Mouse (Mus musculus): Measurements from ENCODE around the gene Gm37240. TPM values are rescaled to one million over a fixed set of nuclear protein-coding genes. Genes with fewer than 3 reads are reported as not detected.

Gm37240 gene
- polyA plus RNA-seq, 1 experiment from 2014 or later = 0.82 TPM

DNA sequence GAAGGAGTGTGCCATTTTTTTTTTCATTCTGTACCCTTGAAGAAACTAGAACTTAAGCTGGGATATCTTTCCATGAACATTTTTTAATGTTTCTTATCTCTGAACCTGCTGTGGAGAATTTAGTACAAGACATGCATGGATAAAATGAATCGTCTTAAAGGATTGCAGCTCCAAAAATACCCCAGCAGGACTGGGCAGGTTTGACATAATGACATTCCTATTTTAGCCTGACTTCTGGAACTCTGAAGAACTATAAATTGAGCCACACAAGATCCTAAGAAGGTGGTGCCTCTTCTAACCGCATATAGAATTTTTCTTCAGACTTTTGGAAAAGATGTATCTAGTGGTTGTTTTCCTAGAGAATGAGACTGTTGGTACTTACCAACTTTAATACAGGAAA, 1294.0 kb downstream of the Gm37240 start, which contains the start of gene Tigd4:
TSS of gene Tigd4 (plus strand) at position 301 of the 400 bp plus-strand sequence.
- no peak for DNase-seq (ENCODE audit: low spot score)
- H3K27ac ChIP-seq (ENCODE audit: low read depth, low read length) = no peak within 1 kb of the TSS
- H3K4me2 ChIP-seq (ENCODE audit: low read depth) = no peak within 1 kb of the TSS
- H3K4me3 ChIP-seq (ENCODE audit: low read depth, low read length) = no peak within 1 kb of the TSS
- 93% methylated on average over 2 of the region's 2 CpGs for WGBS
- H3K4me1 ChIP-seq (ENCODE audit: control insufficient read depth, insufficient read depth, low read length) = peaks cover 6% of the 10 kb centered on the region
- no peaks in the 10 kb centered on the region for H3K9me3 ChIP-seq (ENCODE audit: control insufficient read depth, low read length)
- no peak within 1 kb of the TSS for H3K9ac ChIP-seq (ENCODE audit: low read length)
- H3K36me3 ChIP-seq (ENCODE audit: control insufficient read depth, insufficient read depth, low read length) = no peaks in the 10 kb centered on the region
- no peaks in the 10 kb centered on the region for H3K27me3 ChIP-seq (ENCODE audit: control insufficient read depth, insufficient read depth, low read length)
- no peak for ATAC-seq (ENCODE audit: insufficient read depth, low FRiP score, low TSS enrichment)

DNA sequence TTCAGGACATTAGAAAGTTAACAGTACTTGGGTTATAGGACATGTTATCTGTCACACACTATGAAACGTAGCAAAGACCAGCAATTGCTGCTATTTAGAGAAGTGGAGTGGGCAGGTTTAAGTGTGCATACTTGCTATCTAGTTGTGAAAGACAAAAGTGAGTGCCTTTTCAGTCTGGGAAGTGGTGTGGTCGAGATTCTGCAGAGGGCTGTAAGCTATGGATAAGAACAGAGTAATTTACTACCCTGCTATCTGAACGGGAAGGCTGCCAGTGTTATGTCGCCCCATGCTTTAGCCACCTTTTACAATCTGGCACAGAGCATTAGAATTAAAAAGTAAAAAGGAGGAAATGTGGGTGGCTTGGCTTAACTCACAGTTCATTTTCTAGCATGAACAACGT, 1300.6 kb downstream of the Gm37240 start:
- H3K9ac ChIP-seq (ENCODE audit: low read length) = no peak overlapping the region
- no peak overlapping the region for H3K4me3 ChIP-seq (ENCODE audit: low read depth, low read length)
- 54% methylated on average over 5 of the region's 5 CpGs for WGBS
- ATAC-seq (ENCODE audit: insufficient read depth, low FRiP score, low TSS enrichment) = no peak
- H3K36me3 ChIP-seq (ENCODE audit: control insufficient read depth, insufficient read depth, low read length) = no peaks in the 10 kb centered on the region
- no peaks in the 10 kb centered on the region for H3K27me3 ChIP-seq (ENCODE audit: control insufficient read depth, insufficient read depth, low read length)
- no peaks in the 10 kb centered on the region for H3K9me3 ChIP-seq (ENCODE audit: control insufficient read depth, low read length)
- no peak overlapping the region for H3K4me2 ChIP-seq (ENCODE audit: low read depth)
- no peak for DNase-seq (ENCODE audit: low spot score)
- no peak overlapping the region for H3K27ac ChIP-seq (ENCODE audit: low read depth, low read length)
- 0 out of 2 replicates have a peak, but pooled peaks cover 2% of the 10 kb centered on the region for H3K4me1 ChIP-seq (ENCODE audit: control insufficient read depth, insufficient read depth, low read length)

DNA sequence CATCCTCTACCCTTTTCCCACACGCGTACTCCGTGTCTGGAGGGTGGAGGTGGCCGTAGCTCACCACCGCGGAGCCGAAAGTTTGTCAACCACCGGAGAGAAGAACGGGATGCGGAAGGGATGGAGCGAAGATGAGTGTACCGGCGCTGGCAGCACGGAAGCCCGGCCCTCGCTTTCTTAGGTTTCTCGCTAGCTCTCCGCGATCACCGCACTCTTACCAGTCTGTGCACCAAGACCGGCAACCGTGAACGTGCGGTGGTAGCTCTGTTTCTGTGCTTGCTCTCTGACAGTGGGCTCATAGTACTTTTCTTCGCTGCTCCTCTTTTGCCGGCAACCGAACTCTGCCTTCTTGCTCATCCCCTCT, 1304.4 kb downstream of the Gm37240 start:
- Histone ChIP-seq H3K4me2 (ENCODE audit: low read depth) (peak overlapping the region; percentile 55), H3K27ac (ENCODE audit: low read depth, low read length) (peak overlapping the region; percentile 70), H3K9ac (ENCODE audit: low read length) (peak overlapping the region; percentile 70), H3K36me3 (ENCODE audit: control insufficient read depth, insufficient read depth, low read length) (no peaks in the 10 kb centered on the region), H3K4me3 (ENCODE audit: low read depth, low read length) (peak overlapping the region; percentile 73), H3K9me3 (ENCODE audit: control insufficient read depth, low read length) (no peaks in the 10 kb centered on the region), H3K27me3 (ENCODE audit: control insufficient read depth, insufficient read depth, low read length) (no peaks in the 10 kb centered on the region), H3K4me1 (ENCODE audit: control insufficient read depth, insufficient read depth, low read length) (peaks cover 7% of the 10 kb centered on the region; the same call in 1 of the 2 replicates)
- under 1% methylated on average over 27 of the region's 27 CpGs for WGBS
- ATAC-seq (ENCODE audit: insufficient read depth, low FRiP score, low TSS enrichment) = no peak
- no peak for DNase-seq (ENCODE audit: low spot score)

DNA sequence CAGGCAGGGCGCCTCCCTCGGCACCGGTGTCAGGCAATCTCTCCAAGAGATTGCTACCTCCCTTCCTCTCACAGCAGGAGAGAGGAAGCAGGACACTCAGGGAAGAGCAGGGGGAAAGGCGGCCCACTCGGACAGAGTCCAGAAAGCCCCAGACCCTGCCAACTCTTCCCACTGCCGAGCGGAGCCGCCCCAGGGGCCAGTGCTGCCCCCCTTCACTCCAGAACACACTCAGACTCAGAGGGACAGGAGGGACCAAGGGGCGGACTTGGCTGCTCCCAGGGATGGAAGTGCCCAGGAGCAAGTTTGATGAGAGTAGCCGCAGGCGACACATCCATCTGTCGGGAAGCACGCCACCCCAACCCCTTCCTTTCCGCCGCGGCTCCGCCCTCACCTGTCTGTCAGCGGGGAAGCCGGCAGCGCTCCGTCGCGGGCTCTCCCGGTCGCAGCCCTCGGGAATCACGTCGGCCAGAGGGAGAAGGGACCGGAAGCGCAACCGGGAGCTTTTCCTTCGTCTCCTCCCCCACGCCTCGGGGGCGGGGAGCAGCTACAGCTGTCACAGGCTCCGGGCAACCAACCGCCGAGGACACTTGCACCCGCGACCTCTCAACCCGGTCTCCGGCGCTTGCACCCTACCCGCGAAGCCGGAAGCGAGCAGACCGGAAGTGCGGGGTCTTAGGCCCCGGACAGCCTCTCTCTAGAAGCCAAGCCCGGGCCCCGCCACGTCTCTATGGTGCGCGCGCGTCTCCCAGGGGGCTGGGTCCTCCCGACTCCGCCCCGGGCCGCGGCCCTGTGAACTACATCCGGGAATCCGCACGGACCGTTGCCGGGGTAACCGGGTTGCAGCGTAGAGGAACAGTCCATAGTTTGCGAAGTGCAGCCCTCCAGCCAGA, 1305.0 kb downstream of the Gm37240 start, which contains the start of gene Arfip1:
TSS of gene Arfip1 (minus strand) at position 603 of the 890 bp plus-strand sequence.
- WGBS = under 1% methylated on average over 67 of the region's 70 CpGs
- Histone ChIP-seq H3K4me3 (ENCODE audit: low read depth, low read length) (peak within 1 kb of the TSS; percentile 73), H3K9me3 (ENCODE audit: control insufficient read depth, low read length) (no peaks in the 10 kb centered on the region), H3K4me1 (ENCODE audit: control insufficient read depth, insufficient read depth, low read length) (peaks cover 7% of the 10 kb centered on the region; the same call in 1 of the 2 replicates), H3K4me2 (ENCODE audit: low read depth) (peak within 1 kb of the TSS; percentile 82), H3K36me3 (ENCODE audit: control insufficient read depth, insufficient read depth, low read length) (no peaks in the 10 kb centered on the region), H3K9ac (ENCODE audit: low read length) (peak within 1 kb of the TSS; percentile 70), H3K27me3 (ENCODE audit: control insufficient read depth, insufficient read depth, low read length) (no peaks in the 10 kb centered on the region), H3K27ac (ENCODE audit: low read depth, low read length) (peak within 1 kb of the TSS; percentile 76)
- ATAC-seq (ENCODE audit: insufficient read depth, low FRiP score, low TSS enrichment) (peak; percentile 100), DNase-seq (ENCODE audit: low spot score) (peak; percentile 99)

DNA sequence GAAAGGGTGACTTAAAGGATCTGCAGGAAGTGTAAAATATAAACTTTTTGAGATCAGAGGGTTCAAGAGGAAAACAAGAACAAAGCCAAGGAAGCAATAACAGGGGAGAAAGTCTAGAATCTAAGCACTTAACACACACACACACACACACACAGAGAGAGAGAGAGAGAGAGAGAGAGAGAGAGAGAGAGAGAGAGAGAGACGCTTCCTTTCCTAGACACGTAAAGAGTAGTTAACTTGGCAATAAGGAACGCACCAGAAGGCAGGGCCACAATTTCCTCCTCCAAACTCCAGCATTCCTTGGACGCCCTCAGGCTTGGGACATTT, 1305.7 kb downstream of the Gm37240 start:
- no peaks in the 10 kb centered on the region for H3K27me3 ChIP-seq (ENCODE audit: control insufficient read depth, insufficient read depth, low read length)
- H3K27ac ChIP-seq (ENCODE audit: low read depth, low read length) = peak overlapping the region; percentile 76
- H3K9me3 ChIP-seq (ENCODE audit: control insufficient read depth, low read length) = no peaks in the 10 kb centered on the region
- 0% methylated on average over 4 of the region's 4 CpGs for WGBS
- no peaks in the 10 kb centered on the region for H3K36me3 ChIP-seq (ENCODE audit: control insufficient read depth, insufficient read depth, low read length)
- DNase-seq (ENCODE audit: low spot score) (no peak), ATAC-seq (ENCODE audit: insufficient read depth, low FRiP score, low TSS enrichment) (no peak)
- peak overlapping the region; percentile 73 for H3K4me3 ChIP-seq (ENCODE audit: low read depth, low read length)
- peaks cover 7% of the 10 kb centered on the region; the same call in 1 of the 2 replicates for H3K4me1 ChIP-seq (ENCODE audit: control insufficient read depth, insufficient read depth, low read length)
- peak overlapping the region; percentile 70 for H3K9ac ChIP-seq (ENCODE audit: low read length)
- peak overlapping the region; percentile 82 for H3K4me2 ChIP-seq (ENCODE audit: low read depth)

DNA sequence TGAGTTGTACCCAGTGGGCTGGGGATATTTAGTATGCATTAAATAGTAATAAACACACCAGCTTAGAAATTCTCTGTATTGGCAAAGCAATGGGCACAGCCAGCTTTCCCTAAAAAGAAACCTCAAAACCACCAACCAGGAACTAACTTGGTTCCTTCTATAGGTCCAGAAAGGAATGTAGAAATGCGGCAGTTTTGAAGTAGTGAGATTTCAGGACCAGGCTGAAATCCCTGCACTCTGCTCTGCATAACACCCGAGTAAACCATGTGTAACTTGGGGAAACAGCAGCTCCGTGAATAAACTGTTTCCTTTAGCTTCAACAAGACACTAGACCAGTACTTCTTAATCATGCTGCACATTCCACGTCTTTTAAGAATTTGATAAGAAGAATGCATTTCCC, 1306.6 kb downstream of the Gm37240 start:
- peak overlapping the region; percentile 13 for H3K4me2 ChIP-seq (ENCODE audit: low read depth)
- DNase-seq (ENCODE audit: low spot score) (no peak), ATAC-seq (ENCODE audit: insufficient read depth, low FRiP score, low TSS enrichment) (no peak)
- no peaks in the 10 kb centered on the region for H3K27me3 ChIP-seq (ENCODE audit: control insufficient read depth, insufficient read depth, low read length)
- no peaks in the 10 kb centered on the region for H3K36me3 ChIP-seq (ENCODE audit: control insufficient read depth, insufficient read depth, low read length)
- no peak overlapping the region for H3K9ac ChIP-seq (ENCODE audit: low read length)
- no peaks in the 10 kb centered on the region for H3K9me3 ChIP-seq (ENCODE audit: control insufficient read depth, low read length)
- WGBS = 69% methylated on average over 4 of the region's 4 CpGs
- H3K27ac ChIP-seq (ENCODE audit: low read depth, low read length) = no peak overlapping the region
- H3K4me1 ChIP-seq (ENCODE audit: control insufficient read depth, insufficient read depth, low read length) = peaks cover 7% of the 10 kb centered on the region; the same call in 1 of the 2 replicates
- no peak overlapping the region for H3K4me3 ChIP-seq (ENCODE audit: low read depth, low read length)

DNA sequence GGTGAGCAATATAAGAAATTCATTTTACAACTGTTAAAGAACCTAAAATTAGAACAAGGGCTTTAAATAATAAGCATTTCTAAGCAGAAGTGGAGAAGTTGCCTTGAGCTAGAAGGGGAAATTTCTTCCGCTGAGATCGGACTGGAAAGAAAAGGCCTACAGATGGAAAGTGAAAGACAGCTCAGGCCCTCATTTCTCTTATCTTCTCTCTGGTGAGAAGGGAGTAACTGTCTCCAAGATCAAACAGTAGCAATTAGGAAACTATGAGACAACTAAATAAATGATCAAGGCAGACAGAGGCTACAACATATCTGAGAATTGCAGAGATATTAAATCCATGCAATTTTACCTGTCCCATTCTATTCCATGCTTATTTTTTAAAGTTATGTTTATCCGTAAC, 1316.8 kb downstream of the Gm37240 start:
- DNase-seq (ENCODE audit: low spot score) (no peak), ATAC-seq (ENCODE audit: insufficient read depth, low FRiP score, low TSS enrichment) (no peak)
- WGBS = 89% methylated on average over 3 of the region's 3 CpGs
- no peaks in the 10 kb centered on the region for H3K27me3 ChIP-seq (ENCODE audit: control insufficient read depth, insufficient read depth, low read length)
- no peak overlapping the region for H3K4me3 ChIP-seq (ENCODE audit: low read depth, low read length)
- H3K4me1 ChIP-seq (ENCODE audit: control insufficient read depth, insufficient read depth, low read length) = no peaks in the 10 kb centered on the region
- H3K27ac ChIP-seq (ENCODE audit: low read depth, low read length) = no peak overlapping the region
- no peaks in the 10 kb centered on the region for H3K36me3 ChIP-seq (ENCODE audit: control insufficient read depth, insufficient read depth, low read length)
- no peak overlapping the region for H3K9ac ChIP-seq (ENCODE audit: low read length)
- no peak overlapping the region for H3K4me2 ChIP-seq (ENCODE audit: low read depth)
- H3K9me3 ChIP-seq (ENCODE audit: control insufficient read depth, low read length) = no peaks in the 10 kb centered on the region

DNA sequence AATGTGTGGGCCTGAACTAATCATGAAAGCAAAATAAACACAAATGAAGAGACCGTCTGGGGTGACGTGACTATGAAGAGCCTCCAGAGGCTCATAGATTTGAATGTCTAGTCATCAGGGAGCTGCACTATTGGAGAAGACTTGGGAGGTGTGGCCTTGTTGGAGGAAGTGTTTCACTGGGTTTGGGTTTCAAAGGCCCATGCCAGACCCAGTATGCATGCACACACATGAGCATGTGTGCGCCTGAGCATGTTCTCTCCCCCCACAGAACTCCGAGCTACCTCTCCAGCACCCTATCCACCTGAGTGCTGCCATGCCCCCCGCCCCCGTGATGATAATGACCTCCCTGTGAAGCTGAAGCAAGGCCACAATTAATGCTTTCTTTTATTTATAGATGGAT, 1317.7 kb downstream of the Gm37240 start:
- Histone ChIP-seq H3K9ac (ENCODE audit: low read length) (no peak overlapping the region), H3K9me3 (ENCODE audit: control insufficient read depth, low read length) (no peaks in the 10 kb centered on the region), H3K27ac (ENCODE audit: low read depth, low read length) (no peak overlapping the region), H3K4me2 (ENCODE audit: low read depth) (no peak overlapping the region), H3K4me3 (ENCODE audit: low read depth, low read length) (no peak overlapping the region), H3K4me1 (ENCODE audit: control insufficient read depth, insufficient read depth, low read length) (no peaks in the 10 kb centered on the region), H3K27me3 (ENCODE audit: control insufficient read depth, insufficient read depth, low read length) (no peaks in the 10 kb centered on the region), H3K36me3 (ENCODE audit: control insufficient read depth, insufficient read depth, low read length) (no peaks in the 10 kb centered on the region)
- WGBS = 74% methylated on average over 6 of the region's 6 CpGs
- ATAC-seq (ENCODE audit: insufficient read depth, low FRiP score, low TSS enrichment) (no peak), DNase-seq (ENCODE audit: low spot score) (no peak)

DNA sequence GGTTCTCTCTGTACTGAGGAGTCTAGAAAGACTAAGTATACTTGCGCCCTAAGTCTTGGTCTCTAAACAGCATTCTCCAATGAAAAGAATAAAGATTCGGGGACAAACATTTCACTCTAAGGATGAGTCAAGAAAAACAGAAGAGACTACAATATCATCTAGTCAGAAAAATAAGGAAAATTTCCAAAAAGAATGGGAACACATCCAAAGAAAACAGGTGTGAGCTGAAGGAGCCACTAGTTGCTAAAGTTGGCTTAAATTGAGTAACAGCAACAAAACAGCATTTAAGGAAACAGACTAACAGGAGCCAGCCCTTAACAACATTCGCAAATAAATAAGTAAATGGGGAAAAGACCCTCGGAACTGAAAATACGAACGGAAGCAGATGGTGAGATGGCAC, 1318.8 kb downstream of the Gm37240 start:
- 96% methylated on average over 6 of the region's 6 CpGs for WGBS
- no peaks in the 10 kb centered on the region for H3K27me3 ChIP-seq (ENCODE audit: control insufficient read depth, insufficient read depth, low read length)
- no peak for ATAC-seq (ENCODE audit: insufficient read depth, low FRiP score, low TSS enrichment)
- no peak overlapping the region for H3K4me2 ChIP-seq (ENCODE audit: low read depth)
- H3K4me3 ChIP-seq (ENCODE audit: low read depth, low read length) = no peak overlapping the region
- H3K9ac ChIP-seq (ENCODE audit: low read length) = no peak overlapping the region
- no peak overlapping the region for H3K27ac ChIP-seq (ENCODE audit: low read depth, low read length)
- no peaks in the 10 kb centered on the region for H3K36me3 ChIP-seq (ENCODE audit: control insufficient read depth, insufficient read depth, low read length)
- no peak for DNase-seq (ENCODE audit: low spot score)
- H3K4me1 ChIP-seq (ENCODE audit: control insufficient read depth, insufficient read depth, low read length) = no peaks in the 10 kb centered on the region
- H3K9me3 ChIP-seq (ENCODE audit: control insufficient read depth, low read length) = no peaks in the 10 kb centered on the region

Measured in neural tube, embryonic 11.5 days (tissue).